Mouse (Mus musculus) kidney, embryonic 16.5 days (tissue): ENCODE data around the gene Mthfd1l. TPM values are rescaled to one million over a fixed set of nuclear protein-coding genes. Genes with fewer than 3 reads are reported as not detected.
A peak's percentile ranks its signal among the peaks of the same experiment; 100 is the strongest.

Source experiments
- ATAC-seq: fragments of 200-750 bp; cut with Nextera tagmentation; 2 replicates; pipeline ENCODE4 v1.8.0; 2017; ENCODE audit warnings: moderate TSS enrichment; ENCODE audit not compliant: low FRiP score, low TSS enrichment
- H3K27ac ChIP-seq: fragments of 300-500 bp; sonication (generic); 2 replicates; pipeline ENCODE4 v1.5.1; 2014; ENCODE audit warnings: low read length
- H3K27me3 ChIP-seq: fragments of 300-500 bp; sonication (generic); 2 replicates; pipeline ENCODE4 v1.6.1; 2014; ENCODE audit warnings: low read length, control low read depth, mixed read lengths; ENCODE audit not compliant: insufficient read depth
- H3K36me3 ChIP-seq: fragments of 300-500 bp; sonication (generic); 2 replicates; pipeline ENCODE4 v1.6.1; 2014; ENCODE audit warnings: low read length, control low read depth, mixed read lengths; ENCODE audit not compliant: insufficient read depth
- H3K4me1 ChIP-seq: fragments of 300-500 bp; sonication (generic); 2 replicates; pipeline ENCODE4 v1.6.1; 2014; ENCODE audit warnings: low read length, control low read depth, mixed read lengths; ENCODE audit not compliant: insufficient read depth
- H3K4me2 ChIP-seq: fragments of 300-500 bp; sonication (generic); replicated peaks from 2 replicates; pipeline ENCODE4 v1.6.1; 2014; ENCODE audit warnings: low read depth, low read length
- H3K4me3 ChIP-seq: fragments of 300-500 bp; sonication (generic); 2 replicates; pipeline ENCODE4 v1.5.1; 2014; ENCODE audit warnings: mild to moderate bottlenecking, low read length
- H3K9ac ChIP-seq: fragments of 300-500 bp; sonication (generic); replicated peaks from 2 replicates; pipeline ENCODE4 v1.6.1; 2014; ENCODE audit warnings: low read length
- H3K9me3 ChIP-seq: fragments of 300-500 bp; sonication (generic); 2 replicates; pipeline ENCODE4 v1.6.1; 2016; ENCODE audit warnings: low read length, control low read depth
- WGBS: fragments of 180-500 bp; shearing (Covaris S2); extraction: QIAGEN DNeasy Blood & Tissue Kit; methylation state at CpG from one replicate; pipeline ENCODE4 v1.1.7; 2014; 5-methylcytosine and 5-hydroxymethylcytosine counted together
- polyA plus RNA-seq: library from polyadenylated mRNA; unstranded; fragments of >200 nt; fragmentation: Nextera tagmentation; extraction: Ambion mirVana; gene quantifications from 2 replicates; pipeline ENCODE4 v1.2.1, GENCODE M21; 2015

The Mthfd1l gene
- polyA plus RNA-seq, 1 experiment from 2014 or later, result 16.7 TPM

DNA sequence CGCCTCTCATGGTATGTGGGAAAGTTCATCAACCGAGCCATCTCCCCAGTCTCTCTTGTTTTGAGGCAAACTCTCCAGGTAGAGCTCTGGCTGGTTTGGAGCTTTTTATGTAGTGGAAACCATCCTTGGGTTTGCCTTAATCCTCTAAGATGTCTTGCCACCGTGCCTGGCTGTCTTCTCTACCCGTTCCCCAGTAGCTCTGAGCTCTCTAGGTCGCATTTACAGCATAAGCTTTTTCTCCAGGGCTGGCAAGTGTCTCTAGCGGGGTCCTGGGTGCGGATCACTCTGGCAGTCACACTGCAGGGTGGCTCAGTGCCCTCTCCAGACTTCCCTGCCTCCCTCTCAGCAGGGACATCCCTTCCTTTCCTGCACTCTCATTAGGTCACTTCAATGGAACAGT is 63.6 kb downstream of the Mthfd1l start:
- Histone ChIP-seq H3K4me3 (no peak overlapping the region), H3K4me1 (peaks cover 9% of the 10 kb centered on the region; the same call in 1 of the 2 replicates), H3K9ac (no peak overlapping the region), H3K27ac (no peak overlapping the region), H3K27me3 (no peaks in the 10 kb centered on the region), H3K4me2 (no peak overlapping the region), H3K36me3 (peaks cover 9% of the 10 kb centered on the region), H3K9me3 (no peaks in the 10 kb centered on the region)
- 95% methylated on average over 7 of the region's 7 CpGs for WGBS
- ATAC-seq, result no peak

DNA sequence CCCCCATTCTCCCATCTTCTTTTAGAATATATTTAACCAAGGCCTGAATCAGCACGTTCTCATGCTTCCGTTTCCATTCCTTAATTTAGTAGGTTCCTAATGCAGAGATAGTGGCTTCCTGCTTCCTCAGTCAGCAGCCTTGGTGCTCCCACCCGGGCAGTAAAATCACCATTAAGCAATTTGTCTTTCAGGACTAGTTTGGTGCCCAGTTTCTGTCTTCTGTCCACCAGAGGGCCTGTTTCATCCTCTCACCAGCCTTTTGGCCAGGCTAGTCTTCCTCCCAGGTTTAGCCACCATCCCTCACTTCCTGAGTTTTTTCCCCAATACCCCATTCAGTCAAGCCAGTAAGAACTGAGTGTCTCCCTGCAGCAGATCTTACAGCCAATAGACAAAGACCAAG is 64.1 kb downstream of the Mthfd1l start:
- H3K9ac ChIP-seq, result no peak overlapping the region
- no peak overlapping the region for H3K4me3 ChIP-seq
- H3K4me2 ChIP-seq, result no peak overlapping the region
- H3K36me3 ChIP-seq, result peaks cover 9% of the 10 kb centered on the region
- peaks cover 9% of the 10 kb centered on the region; the same call in 1 of the 2 replicates for H3K4me1 ChIP-seq
- no peaks in the 10 kb centered on the region for H3K27me3 ChIP-seq
- no peak for ATAC-seq
- H3K9me3 ChIP-seq, result no peaks in the 10 kb centered on the region
- H3K27ac ChIP-seq, result no peak overlapping the region
- WGBS, result 35% methylated on average over 3 of the region's 3 CpGs

DNA sequence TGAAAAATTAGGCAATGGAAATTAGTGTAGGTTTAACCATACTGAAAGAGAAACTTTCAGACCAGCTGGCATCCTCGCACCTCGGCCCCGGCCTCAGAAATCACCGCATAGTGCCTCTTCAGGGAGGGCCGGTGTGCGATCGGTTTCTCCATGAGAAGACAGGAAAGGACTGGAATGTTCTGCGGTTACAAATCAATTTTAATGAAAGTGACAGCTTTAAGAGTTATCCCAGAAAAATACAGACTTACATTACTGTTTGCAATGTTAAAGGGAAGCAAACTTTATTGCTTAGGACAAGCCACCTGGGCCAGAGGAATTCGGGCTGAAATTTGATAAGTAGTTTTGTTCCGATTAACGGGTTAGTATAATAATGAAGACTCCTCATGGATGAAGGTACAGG is 65.7 kb downstream of the Mthfd1l start:
- H3K36me3 ChIP-seq, result peaks cover 6% of the 10 kb centered on the region
- H3K4me2 ChIP-seq, result no peak overlapping the region
- WGBS, result 47% methylated on average over 11 of the region's 11 CpGs
- no peak for ATAC-seq
- H3K27ac ChIP-seq, result peak overlapping the region; percentile 40; the same call in 1 of the 2 replicates
- no peak overlapping the region for H3K4me3 ChIP-seq
- no peak overlapping the region for H3K9ac ChIP-seq
- H3K27me3 ChIP-seq, result no peaks in the 10 kb centered on the region
- H3K4me1 ChIP-seq, result peaks cover 9% of the 10 kb centered on the region; the same call in 1 of the 2 replicates
- no peaks in the 10 kb centered on the region for H3K9me3 ChIP-seq

DNA sequence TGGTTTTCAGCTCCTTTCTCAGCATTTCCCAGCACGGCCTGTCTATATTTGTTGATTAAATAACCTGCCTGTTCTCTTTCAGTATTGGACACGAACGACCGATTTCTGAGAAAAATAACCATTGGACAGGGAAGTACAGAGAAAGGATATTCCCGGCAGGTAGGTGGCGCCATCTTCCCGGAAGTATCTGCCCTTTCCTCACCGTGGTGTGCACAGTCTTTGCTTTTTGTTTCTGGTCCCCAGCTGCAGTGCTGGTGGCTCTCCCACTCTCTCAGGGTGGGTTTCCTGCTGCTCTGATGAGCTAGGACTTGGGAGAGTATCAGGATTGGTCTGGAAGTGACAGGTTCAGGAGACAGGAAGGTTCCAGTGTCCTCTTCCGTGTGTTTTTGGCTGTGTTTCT is 68.8 kb downstream of the Mthfd1l start:
- Histone ChIP-seq H3K4me1 (peaks cover 12% of the 10 kb centered on the region), H3K36me3 (no peaks in the 10 kb centered on the region; the same call in 1 of the 2 replicates), H3K4me3 (no peak overlapping the region), H3K9ac (no peak overlapping the region), H3K27ac (no peak overlapping the region), H3K27me3 (no peaks in the 10 kb centered on the region), H3K9me3 (no peaks in the 10 kb centered on the region), H3K4me2 (no peak overlapping the region)
- 74% methylated on average over 9 of the region's 9 CpGs for WGBS
- ATAC-seq, result no peak

DNA sequence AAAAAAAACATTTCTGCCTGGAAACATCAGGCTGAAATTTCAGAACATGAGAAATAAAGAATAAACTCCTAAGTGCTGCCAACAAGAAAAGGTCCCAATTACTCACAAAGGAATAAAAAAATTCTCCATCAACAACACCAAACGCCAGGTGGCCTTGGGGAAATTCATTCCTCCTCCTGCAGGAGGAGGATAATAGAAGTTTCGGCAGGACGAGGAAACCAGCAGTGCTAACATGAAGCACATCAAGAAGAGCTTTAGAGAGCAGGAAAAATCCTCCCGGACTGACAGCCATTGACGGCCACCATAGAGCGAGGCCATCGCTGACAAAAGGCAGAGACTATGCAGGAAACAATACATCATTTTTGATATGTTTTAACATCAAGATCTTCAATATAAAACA is 71.5 kb downstream of the Mthfd1l start:
- Histone ChIP-seq H3K27ac (peak overlapping the region; percentile 13; the same call in 1 of the 2 replicates), H3K4me2 (no peak overlapping the region), H3K9ac (no peak overlapping the region), H3K9me3 (no peaks in the 10 kb centered on the region), H3K36me3 (no peaks in the 10 kb centered on the region; the same call in 1 of the 2 replicates), H3K4me1 (peaks cover 5% of the 10 kb centered on the region; the same call in 1 of the 2 replicates), H3K4me3 (no peak overlapping the region), H3K27me3 (no peaks in the 10 kb centered on the region)
- no peak for ATAC-seq
- 68% methylated on average over 7 of the region's 7 CpGs for WGBS

DNA sequence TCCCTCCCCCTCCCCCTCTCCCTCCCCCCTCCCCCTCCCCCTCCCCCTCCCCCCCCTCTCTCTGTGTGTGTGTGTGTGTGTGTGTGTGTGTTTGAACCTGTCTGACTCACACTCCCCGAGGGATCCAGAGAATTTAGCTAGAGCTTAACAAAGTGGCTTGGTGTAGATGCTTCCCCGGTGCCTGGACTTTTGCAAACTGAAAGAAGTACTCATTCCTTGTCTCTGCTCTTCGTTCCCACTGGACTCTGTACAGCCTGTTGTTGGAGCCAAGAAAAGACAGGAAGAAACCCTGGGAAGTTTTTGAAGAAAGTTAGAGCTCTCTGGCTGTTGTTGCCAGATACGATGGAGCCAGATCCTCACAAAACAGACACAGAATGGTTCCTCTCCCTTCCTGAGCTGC is 73.6 kb downstream of the Mthfd1l start:
- peak overlapping the region; percentile 60 for H3K27ac ChIP-seq
- no peak overlapping the region for H3K4me2 ChIP-seq
- WGBS, result 52% methylated on average over 4 of the region's 4 CpGs
- no peak overlapping the region for H3K4me3 ChIP-seq
- no peak for ATAC-seq
- no peaks in the 10 kb centered on the region for H3K9me3 ChIP-seq
- peaks cover 5% of the 10 kb centered on the region; the same call in 1 of the 2 replicates for H3K4me1 ChIP-seq
- H3K27me3 ChIP-seq, result no peaks in the 10 kb centered on the region
- H3K36me3 ChIP-seq, result peaks cover 4% of the 10 kb centered on the region; the same call in 1 of the 2 replicates
- H3K9ac ChIP-seq, result no peak overlapping the region

DNA sequence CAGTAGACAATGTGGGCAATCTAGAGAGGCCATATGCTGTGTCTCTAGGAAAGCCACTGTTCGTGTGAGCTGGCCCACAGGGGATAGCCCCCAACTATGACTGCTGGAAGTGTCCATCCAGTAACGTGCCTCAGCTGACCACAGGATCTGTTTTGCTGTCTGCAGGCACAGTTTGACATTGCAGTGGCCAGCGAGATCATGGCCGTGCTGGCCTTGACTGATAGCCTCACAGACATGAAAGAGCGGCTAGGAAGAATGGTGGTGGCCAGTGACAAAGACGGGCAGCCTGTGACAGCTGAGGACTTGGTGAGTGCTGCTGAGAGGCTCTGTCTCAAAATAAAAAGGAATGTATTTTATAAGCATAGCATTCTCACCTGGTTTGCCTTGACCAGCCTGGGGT is 74.7 kb downstream of the Mthfd1l start:
- Histone ChIP-seq H3K4me1 (peaks cover 13% of the 10 kb centered on the region), H3K4me2 (no peak overlapping the region), H3K9ac (no peak overlapping the region), H3K27ac (no peak overlapping the region), H3K9me3 (no peaks in the 10 kb centered on the region), H3K27me3 (no peaks in the 10 kb centered on the region), H3K4me3 (no peak overlapping the region), H3K36me3 (peaks cover 4% of the 10 kb centered on the region; the same call in 1 of the 2 replicates)
- WGBS, result 84% methylated on average over 6 of the region's 6 CpGs
- ATAC-seq, result no peak

DNA sequence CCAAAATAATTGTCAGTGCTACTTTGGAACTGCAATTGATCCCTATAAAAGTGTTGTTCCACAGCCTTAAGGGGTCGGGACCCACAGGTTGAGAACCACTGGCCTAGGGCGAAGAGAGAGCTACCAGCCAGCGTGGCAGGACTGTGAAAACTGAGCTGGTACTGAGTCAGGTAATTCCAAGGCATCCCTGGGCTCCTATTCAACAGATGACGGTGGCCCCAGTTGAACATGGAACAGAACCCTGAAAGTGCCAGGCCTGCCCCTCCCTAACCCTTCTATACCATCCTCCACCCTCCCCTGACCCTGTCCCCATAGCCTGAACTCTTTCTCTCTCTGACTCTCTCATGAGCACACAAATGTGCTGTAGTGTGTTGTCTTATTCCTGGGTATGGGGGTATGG is 77.3 kb downstream of the Mthfd1l start:
- 0 out of 2 replicates have a peak, but pooled peaks cover 4% of the 10 kb centered on the region for H3K36me3 ChIP-seq
- no peak for ATAC-seq
- H3K4me2 ChIP-seq, result no peak overlapping the region
- no peaks in the 10 kb centered on the region for H3K9me3 ChIP-seq
- no peaks in the 10 kb centered on the region for H3K27me3 ChIP-seq
- H3K9ac ChIP-seq, result no peak overlapping the region
- WGBS, result 92% methylated on average over 4 of the region's 4 CpGs
- no peak overlapping the region for H3K4me3 ChIP-seq
- H3K27ac ChIP-seq, result no peak overlapping the region
- H3K4me1 ChIP-seq, result peaks cover 27% of the 10 kb centered on the region

DNA sequence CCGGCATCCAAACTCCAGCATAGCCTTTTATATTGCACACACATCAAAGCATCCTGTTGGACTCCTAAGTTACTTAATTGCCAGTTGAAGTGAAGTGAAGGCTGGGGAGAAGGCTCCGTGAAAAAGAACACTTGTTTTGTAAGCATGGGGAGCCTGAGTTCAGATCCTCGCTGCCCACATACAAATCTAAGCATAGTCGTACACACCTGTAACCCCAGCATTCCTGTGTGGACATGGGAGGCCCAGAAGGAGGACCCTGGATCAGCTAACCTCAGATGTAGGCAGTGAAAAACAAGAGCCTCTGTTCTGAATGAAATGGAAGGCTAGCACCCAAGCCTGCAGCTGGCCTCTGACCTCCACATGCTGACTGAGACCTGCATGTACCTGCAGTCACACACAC is 79.8 kb downstream of the Mthfd1l start:
- WGBS, result 53% methylated on average over 4 of the region's 4 CpGs
- no peak overlapping the region; the same call in 1 of the 2 replicates for H3K27ac ChIP-seq
- H3K36me3 ChIP-seq, result 0 out of 2 replicates have a peak, but pooled peaks cover 4% of the 10 kb centered on the region

DNA sequence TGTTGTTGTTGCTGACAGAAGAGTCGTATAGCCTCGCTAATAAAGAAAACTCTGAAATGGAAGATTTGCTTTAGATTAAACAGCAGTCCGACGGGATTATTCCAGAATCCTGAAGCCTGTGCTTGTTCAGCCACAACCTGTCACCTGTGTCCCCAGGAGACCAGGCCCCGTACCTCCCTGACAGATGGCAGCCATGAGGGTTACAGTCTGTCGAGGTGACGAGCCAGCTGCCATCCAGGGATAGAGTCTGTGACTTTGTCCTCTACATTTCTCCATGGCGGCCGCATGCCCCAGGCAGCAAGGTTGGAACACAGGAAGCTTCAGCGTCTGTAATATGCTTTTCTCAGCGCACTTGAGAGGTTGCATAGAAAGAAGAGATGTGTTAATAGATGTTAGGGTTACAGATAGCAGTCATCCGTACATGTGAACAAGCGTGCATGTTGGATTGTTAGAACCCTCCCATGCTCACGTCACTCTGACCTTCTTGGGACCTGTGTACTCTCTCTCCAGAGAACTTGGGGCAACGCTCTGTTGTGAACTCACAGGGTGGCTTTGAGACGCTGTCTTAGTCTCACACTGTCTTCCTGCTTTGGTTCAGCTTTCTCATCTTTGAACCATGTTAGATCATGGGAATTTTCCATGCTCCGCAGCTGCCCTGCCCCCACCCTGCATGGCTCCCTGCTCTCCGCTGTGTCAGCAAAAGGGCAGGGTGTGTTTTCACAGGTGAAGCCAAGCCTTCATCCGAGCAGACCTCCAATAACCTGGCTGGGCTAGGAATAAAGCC is 80.6 kb downstream of the Mthfd1l start:
- Histone ChIP-seq H3K27me3 (no peaks in the 10 kb centered on the region), H3K4me1 (peaks cover 23% of the 10 kb centered on the region), H3K4me2 (peak overlapping the region; percentile 30), H3K9me3 (no peaks in the 10 kb centered on the region), H3K4me3 (no peak overlapping the region), H3K27ac (peak overlapping the region; percentile 87), H3K36me3 (0 out of 2 replicates have a peak, but pooled peaks cover 4% of the 10 kb centered on the region), H3K9ac (0 out of 2 replicates have a peak overlapping the region, but pooled peaks have one; percentile 27)
- WGBS, result 47% methylated on average over 19 of the region's 19 CpGs
- ATAC-seq, result peak; percentile 52

More for the DNA sequence above, 79.8 kb downstream of the Mthfd1l start:
- Histone ChIP-seq H3K4me1 (peaks cover 23% of the 10 kb centered on the region), H3K4me3 (no peak overlapping the region), H3K27me3 (no peaks in the 10 kb centered on the region), H3K9me3 (no peaks in the 10 kb centered on the region), H3K9ac (0 out of 2 replicates have a peak overlapping the region, but pooled peaks have one; percentile 26), H3K4me2 (no peak overlapping the region)
- ATAC-seq, result no peak
